Mouse (Mus musculus) embryonic facial prominence, embryonic 10.5 days (tissue): Measurements from ENCODE around the gene Tap2. TPM values are rescaled to one million over a fixed set of nuclear protein-coding genes. Genes with fewer than 3 reads are reported as not detected.

Source experiments
- DNase-seq: peaks from one replicate; pipeline ENCODE4 v3.0.0-alpha.2; 2017; ENCODE audit warnings: low spot score
- H3K27ac ChIP-seq: fragments of 300-500 bp; sonication (generic); replicated peaks from 2 replicates; pipeline ENCODE4 v1.5.1; 2016; ENCODE audit warnings: mild to moderate bottlenecking
- H3K27me3 ChIP-seq: fragments of 300-500 bp; sonication (generic); replicated peaks from 2 replicates; pipeline ENCODE4 v1.6.1; 2016; ENCODE audit warnings: low read depth, mild to moderate bottlenecking; ENCODE audit not compliant: poor library complexity, severe bottlenecking
- H3K36me3 ChIP-seq: fragments of 300-500 bp; sonication (generic); replicated peaks from 2 replicates; pipeline ENCODE4 v1.6.1; 2016; ENCODE audit warnings: mild to moderate bottlenecking, moderate library complexity
- H3K4me1 ChIP-seq: fragments of 300-500 bp; sonication (generic); 2 replicates; pipeline ENCODE4 v1.6.1; 2016
- H3K4me3 ChIP-seq: fragments of 300-500 bp; sonication (generic); 2 replicates; pipeline ENCODE4 v1.5.1; 2016; ENCODE audit warnings: mild to moderate bottlenecking, moderate library complexity
- H3K9me3 ChIP-seq: fragments of 300-500 bp; sonication (generic); 2 replicates; pipeline ENCODE4 v1.6.1; 2016; ENCODE audit warnings: mild to moderate bottlenecking
- WGBS: fragments of 180-500 bp; shearing (Covaris S2); methylation state at CpG from one replicate; pipeline ENCODE4 v1.1.7; 2016; 5-methylcytosine and 5-hydroxymethylcytosine counted together
- polyA plus RNA-seq: library from polyadenylated mRNA; unstranded; fragments of >200 nt; fragmentation: Nextera tagmentation; extraction: Ambion mirVana; gene quantifications from 2 replicates; pipeline ENCODE4 v1.2.1, GENCODE M21; 2016

Tap2 gene
- polyA plus RNA-seq, 1 experiment from 2014 or later = 0.56 TPM

DNA sequence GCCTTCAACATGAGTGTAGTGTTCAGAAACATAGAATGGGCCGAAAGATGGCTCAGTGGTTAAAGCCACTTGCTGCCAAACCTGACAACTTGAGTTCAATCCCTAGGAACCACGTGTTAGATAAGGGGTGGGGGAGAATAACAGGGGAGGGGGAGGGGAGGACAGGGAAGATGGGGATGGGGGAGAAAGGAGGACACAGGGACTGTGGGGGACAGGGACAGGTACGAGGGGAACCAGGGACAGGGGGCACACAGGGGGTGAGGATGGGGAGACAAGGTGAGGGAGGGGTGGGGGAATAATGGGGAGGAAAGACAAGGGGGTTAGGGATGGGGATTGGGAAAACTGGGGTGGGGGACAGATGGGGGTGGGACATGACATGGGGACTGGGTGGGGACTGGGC lies 37.0 kb downstream of the Tap2 start:
- no peak for DNase-seq
- WGBS = 69% methylated on average over 3 of the region's 3 CpGs

DNA sequence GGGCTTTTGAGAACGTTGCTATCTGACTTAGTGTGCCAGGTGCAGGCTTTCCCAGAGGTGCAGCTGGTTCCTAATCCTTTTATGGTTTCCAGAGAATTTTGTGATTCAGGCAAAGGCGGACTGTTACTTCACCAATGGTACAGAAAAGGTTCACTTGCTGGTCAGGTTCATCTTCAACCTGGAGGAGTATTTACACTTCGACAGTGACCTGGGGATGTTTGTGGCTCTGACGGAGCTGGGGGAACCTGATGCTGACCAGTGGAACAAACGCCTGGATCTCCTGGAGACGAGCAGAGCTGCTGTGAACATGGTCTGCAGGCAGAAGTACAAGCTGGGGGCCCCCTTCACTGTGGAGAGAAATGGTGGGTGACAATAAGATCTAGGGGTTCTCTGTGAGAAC lies 37.6 kb downstream of the Tap2 start:
- no peaks in the 10 kb centered on the region for H3K36me3 ChIP-seq
- 82% methylated on average over 6 of the region's 6 CpGs for WGBS
- no peaks in the 10 kb centered on the region for H3K4me1 ChIP-seq
- DNase-seq = no peak
- H3K4me3 ChIP-seq = no peak overlapping the region
- no peaks in the 10 kb centered on the region for H3K27me3 ChIP-seq
- 0 out of 2 replicates have a peak, but pooled peaks cover 5% of the 10 kb centered on the region for H3K9me3 ChIP-seq
- no peak overlapping the region for H3K27ac ChIP-seq

More for the DNA sequence above, 37.0 kb downstream of the Tap2 start:
- no peaks in the 10 kb centered on the region for H3K27me3 ChIP-seq
- H3K4me3 ChIP-seq = no peak overlapping the region
- no peaks in the 10 kb centered on the region for H3K4me1 ChIP-seq
- H3K27ac ChIP-seq = no peak overlapping the region
- H3K36me3 ChIP-seq = no peaks in the 10 kb centered on the region
- 0 out of 2 replicates have a peak, but pooled peaks cover 5% of the 10 kb centered on the region for H3K9me3 ChIP-seq

DNA sequence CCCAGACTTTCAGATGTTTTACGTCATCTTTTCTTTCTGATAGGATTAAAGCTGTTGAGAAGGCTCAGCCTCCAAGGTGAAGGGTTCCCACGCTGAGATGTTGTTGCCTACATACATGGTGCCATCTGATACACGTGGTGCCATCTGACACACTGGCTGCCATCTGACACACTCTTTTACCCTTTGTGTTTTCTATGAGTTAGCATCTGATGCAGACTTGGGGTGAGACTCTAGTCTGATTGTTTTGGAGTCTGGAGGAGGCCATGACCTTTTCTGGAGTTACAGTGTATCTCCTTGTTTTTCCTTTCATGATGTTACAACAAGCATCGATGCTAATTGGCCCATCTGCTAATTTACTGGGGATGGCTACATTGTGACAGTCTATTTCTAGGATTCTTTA lies 41.3 kb downstream of the Tap2 start:
- no peak overlapping the region for H3K4me3 ChIP-seq
- H3K9me3 ChIP-seq = 0 out of 2 replicates have a peak, but pooled peaks cover 5% of the 10 kb centered on the region
- no peaks in the 10 kb centered on the region for H3K36me3 ChIP-seq
- WGBS = 74% methylated on average over 4 of the region's 4 CpGs
- H3K4me1 ChIP-seq = no peaks in the 10 kb centered on the region
- H3K27me3 ChIP-seq = no peaks in the 10 kb centered on the region
- H3K27ac ChIP-seq = no peak overlapping the region
- no peak for DNase-seq

- no peaks in the 10 kb centered on the region for H3K9me3 ChIP-seq
- no peaks in the 10 kb centered on the region for H3K27me3 ChIP-seq
- H3K4me3 ChIP-seq = no peak overlapping the region
- H3K36me3 ChIP-seq = no peaks in the 10 kb centered on the region
- no peak for DNase-seq
- WGBS = 84% methylated on average over 3 of the region's 3 CpGs
- no peaks in the 10 kb centered on the region for H3K4me1 ChIP-seq
- no peak overlapping the region for H3K27ac ChIP-seq
These were observed 43.7 kb downstream of the Tap2 start for GRCm38 (mm10) chr17:34247047-34247446.

- H3K27ac ChIP-seq = no peak overlapping the region
- DNase-seq = no peak
- H3K36me3 ChIP-seq = no peaks in the 10 kb centered on the region
- 67% methylated on average over 2 of the region's 2 CpGs for WGBS
- H3K9me3 ChIP-seq = no peaks in the 10 kb centered on the region
- H3K4me3 ChIP-seq = no peak overlapping the region
- H3K4me1 ChIP-seq = no peaks in the 10 kb centered on the region
- no peaks in the 10 kb centered on the region for H3K27me3 ChIP-seq
These were observed 45.4 kb downstream of the Tap2 start for GRCm38 (mm10) chr17:34248764-34249163.

- Histone ChIP-seq H3K27ac (no peak overlapping the region), H3K4me3 (no peak overlapping the region), H3K36me3 (no peaks in the 10 kb centered on the region), H3K27me3 (no peaks in the 10 kb centered on the region), H3K9me3 (no peaks in the 10 kb centered on the region), H3K4me1 (no peaks in the 10 kb centered on the region)
- 47% methylated on average over 3 of the region's 3 CpGs for WGBS
- DNase-seq = no peak
These were observed 46.0 kb downstream of the Tap2 start for GRCm38 (mm10) chr17:34249361-34249760.

DNA sequence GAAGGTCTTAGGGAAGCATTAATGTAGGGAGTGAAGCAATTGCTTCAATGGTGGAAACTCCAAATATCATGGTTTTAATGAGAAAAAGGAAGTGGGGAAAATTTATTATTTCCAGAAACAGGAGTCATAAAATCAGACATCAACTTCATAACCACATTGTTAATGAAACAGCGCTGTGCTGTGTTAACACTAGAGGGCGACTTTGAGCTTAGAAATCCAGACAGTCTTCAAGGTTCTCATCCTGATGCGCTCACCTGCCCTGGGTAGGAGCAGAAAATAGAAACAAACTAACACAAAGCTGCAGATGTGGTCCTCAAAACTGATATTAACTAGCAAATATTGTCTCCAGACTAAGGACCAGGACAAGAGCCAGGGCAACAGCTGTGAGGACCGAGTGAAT lies 46.6 kb downstream of the Tap2 start:
- no peak overlapping the region for H3K4me3 ChIP-seq
- H3K9me3 ChIP-seq = no peaks in the 10 kb centered on the region
- no peaks in the 10 kb centered on the region for H3K27me3 ChIP-seq
- no peak overlapping the region for H3K27ac ChIP-seq
- H3K4me1 ChIP-seq = no peaks in the 10 kb centered on the region
- 20% methylated on average over 4 of the region's 4 CpGs for WGBS
- no peaks in the 10 kb centered on the region for H3K36me3 ChIP-seq
- DNase-seq = peak; percentile 50

DNA sequence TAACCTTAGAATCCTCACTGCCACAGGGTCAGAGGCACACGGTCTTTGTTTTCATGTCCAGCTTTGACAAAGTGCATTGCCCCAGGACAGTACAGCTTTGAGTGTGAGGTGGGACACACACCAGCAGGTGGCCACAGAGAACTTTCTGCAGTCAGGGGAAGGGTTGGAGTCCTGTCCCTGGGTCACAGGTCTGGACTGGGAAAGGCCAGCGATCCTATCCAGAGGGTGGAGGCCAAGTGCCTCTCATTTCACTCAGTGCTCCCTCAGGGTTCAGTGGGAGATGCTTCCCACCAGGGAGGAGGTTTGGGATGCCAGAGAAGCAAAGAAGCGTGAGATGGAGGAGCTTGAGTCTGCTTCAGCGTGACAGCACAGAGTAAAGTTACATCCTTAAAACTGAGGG lies 48.3 kb downstream of the Tap2 start:
- Histone ChIP-seq H3K4me3 (no peak overlapping the region), H3K27ac (no peak overlapping the region), H3K27me3 (no peaks in the 10 kb centered on the region), H3K9me3 (no peaks in the 10 kb centered on the region), H3K36me3 (no peaks in the 10 kb centered on the region), H3K4me1 (no peaks in the 10 kb centered on the region)
- DNase-seq = no peak
- 43% methylated on average over 4 of the region's 4 CpGs for WGBS

DNA sequence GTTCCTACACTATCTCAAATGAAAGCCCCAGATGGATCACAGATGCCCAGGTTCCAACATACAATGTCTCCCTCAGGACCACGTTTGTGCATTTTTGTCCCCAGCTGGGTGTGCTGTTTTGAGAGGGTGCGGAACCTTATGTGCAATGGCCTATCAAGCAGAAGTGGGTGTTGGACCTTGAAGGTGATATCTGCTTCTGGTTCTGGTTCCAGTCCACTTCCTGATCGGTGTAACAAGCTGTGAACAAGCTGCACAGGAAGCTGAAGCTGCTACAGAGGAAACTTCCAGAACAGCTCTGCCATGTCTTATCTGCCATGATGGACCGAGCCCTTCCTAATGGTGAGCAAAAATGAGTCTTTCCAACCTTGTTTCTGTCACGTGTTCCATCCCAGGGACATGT lies 53.2 kb downstream of the Tap2 start:
- no peak overlapping the region for H3K27ac ChIP-seq
- H3K4me3 ChIP-seq = no peak overlapping the region
- H3K36me3 ChIP-seq = no peaks in the 10 kb centered on the region
- H3K9me3 ChIP-seq = no peaks in the 10 kb centered on the region
- DNase-seq = no peak
- 84% methylated on average over 5 of the region's 5 CpGs for WGBS
- no peaks in the 10 kb centered on the region for H3K4me1 ChIP-seq
- 0 out of 2 replicates have a peak, but pooled peaks cover 8% of the 10 kb centered on the region for H3K27me3 ChIP-seq

DNA sequence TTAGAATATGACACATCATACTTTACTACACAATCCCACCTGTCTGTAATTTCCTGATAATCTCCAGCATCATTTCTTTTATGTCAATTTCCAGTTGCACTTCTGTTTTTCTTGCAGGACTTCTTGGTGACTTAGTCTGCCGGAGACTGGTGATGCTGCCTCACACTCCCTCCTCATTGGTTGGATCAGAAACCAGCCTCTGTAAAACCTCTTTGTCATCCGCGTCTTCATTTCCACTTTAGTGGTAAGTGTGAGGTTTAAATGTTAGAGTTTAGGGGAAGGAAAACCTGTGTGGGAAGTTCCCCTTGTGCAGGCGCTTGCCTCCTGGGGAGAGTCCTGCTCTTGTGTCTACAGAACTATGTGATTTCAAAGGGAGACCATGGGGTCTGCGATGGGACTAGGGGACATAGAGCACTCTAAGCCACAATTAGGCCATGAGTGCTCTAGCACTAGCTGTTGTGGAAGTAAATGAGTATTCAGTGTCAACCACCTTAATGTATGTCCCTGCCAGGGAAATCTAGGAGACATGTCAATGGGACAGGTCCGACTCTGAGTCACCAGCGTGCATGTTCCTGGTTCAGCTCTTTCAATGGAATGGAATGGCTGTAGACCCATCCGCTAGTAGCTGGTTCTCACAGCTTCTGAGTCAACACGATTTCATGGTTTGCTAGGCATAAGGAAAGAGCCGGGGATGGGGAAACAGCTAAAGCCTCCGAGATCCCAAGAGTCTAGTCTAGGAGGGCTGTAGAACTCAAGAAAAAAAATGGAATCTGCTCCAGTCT lies 54.5 kb downstream of the Tap2 start, which contains the start of gene H2-Ab1:
H2-Ab1 (plus strand) TSS at position 96 of the 782 bp plus-strand sequence.
- Histone ChIP-seq H3K27ac (no peak within 1 kb of the TSS), H3K27me3 (peaks cover 20% of the 10 kb centered on the region), H3K4me3 (no peak within 1 kb of the TSS), H3K36me3 (no peaks in the 10 kb centered on the region), H3K4me1 (0 out of 2 replicates have a peak, but pooled peaks cover under 1% of the 10 kb centered on the region), H3K9me3 (no peaks in the 10 kb centered on the region)
- DNase-seq = peak; percentile 48
- 72% methylated on average over 11 of the region's 11 CpGs for WGBS

DNA sequence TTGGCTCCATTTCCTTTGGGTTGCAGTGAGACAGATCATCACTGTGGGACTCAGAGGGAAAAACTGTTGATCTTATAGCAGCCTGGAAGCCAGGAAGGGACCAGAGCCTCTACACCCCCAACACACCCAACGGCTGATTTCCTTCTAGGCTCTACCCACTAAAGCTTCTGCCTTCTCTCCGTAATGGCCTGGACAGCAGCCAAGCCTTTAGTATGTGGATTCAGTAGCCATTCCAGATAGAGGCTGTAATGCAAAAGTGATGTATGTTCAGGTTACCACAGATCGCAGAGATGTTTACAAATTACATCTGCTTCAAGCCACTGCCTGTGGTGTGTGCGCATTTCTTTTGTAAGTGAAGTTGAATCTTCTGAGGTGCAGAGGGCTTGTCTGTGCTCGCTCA lies 57.2 kb downstream of the Tap2 start:
- 87% methylated on average over 5 of the region's 5 CpGs for WGBS
- H3K27ac ChIP-seq = no peak overlapping the region
- H3K9me3 ChIP-seq = no peaks in the 10 kb centered on the region
- H3K4me3 ChIP-seq = no peak overlapping the region
- H3K4me1 ChIP-seq = peaks cover 26% of the 10 kb centered on the region
- H3K27me3 ChIP-seq = peaks cover 44% of the 10 kb centered on the region
- no peak for DNase-seq
- H3K36me3 ChIP-seq = no peaks in the 10 kb centered on the region

DNA sequence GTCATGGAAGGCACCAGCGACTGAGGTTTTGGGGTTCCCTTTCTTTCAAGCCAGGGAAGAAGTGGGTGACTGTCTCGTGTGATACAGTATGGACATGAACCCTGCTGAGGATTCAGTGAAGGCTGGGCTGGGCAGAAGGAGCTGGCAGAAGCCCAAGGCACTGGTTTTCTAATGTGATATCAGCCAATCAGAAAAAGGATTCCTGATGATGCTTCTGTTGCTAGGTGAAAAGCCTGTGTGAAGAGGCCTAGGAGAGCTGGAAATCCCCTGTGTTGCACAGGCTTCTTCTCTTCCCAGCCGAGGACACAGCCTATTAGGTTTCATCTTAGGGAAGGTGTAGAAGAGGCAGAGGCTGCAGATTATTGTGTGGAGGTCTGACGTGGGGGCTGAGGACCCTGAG lies 58.2 kb downstream of the Tap2 start:
- peaks cover 26% of the 10 kb centered on the region for H3K4me1 ChIP-seq
- H3K4me3 ChIP-seq = no peak overlapping the region
- H3K27me3 ChIP-seq = peaks cover 51% of the 10 kb centered on the region
- WGBS = 26% methylated on average over 4 of the region's 4 CpGs
- no peak overlapping the region for H3K27ac ChIP-seq
- DNase-seq = peak; percentile 18
- H3K9me3 ChIP-seq = no peaks in the 10 kb centered on the region
- no peaks in the 10 kb centered on the region for H3K36me3 ChIP-seq

DNA sequence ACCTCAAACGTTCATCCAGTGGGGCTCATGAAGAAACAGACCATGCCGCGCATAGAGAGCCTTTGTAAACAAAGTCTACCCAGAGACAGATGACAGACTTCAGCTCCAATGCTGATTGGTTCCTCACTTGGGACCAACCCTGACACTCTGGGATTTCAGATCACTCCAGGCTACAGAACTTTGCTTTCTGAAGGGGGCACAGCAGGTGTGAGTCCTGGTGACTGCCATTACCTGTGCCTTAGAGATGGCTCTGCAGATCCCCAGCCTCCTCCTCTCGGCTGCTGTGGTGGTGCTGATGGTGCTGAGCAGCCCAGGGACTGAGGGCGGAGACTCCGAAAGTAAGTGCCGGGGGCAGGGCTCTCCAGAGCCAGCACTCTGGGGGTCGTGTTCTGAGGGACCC lies 59.7 kb downstream of the Tap2 start:
- WGBS = 1% methylated on average over 8 of the region's 8 CpGs
- Histone ChIP-seq H3K4me3 (peak overlapping the region; percentile 68), H3K9me3 (no peaks in the 10 kb centered on the region), H3K4me1 (peaks cover 26% of the 10 kb centered on the region), H3K27ac (no peak overlapping the region; the same call in 1 of the 2 replicates), H3K27me3 (peaks cover 55% of the 10 kb centered on the region), H3K36me3 (no peaks in the 10 kb centered on the region)
- peak; percentile 80 for DNase-seq
